Mouse (Mus musculus) layer of hippocampus, postnatal 25 days (tissue): ENCODE results near the gene Anks3. TPM values are rescaled to one million over a fixed set of nuclear protein-coding genes. Genes with fewer than 3 reads are reported as not detected.

ENCODE experiments used
- DNase-seq, 2 experiments: peaks; one replicate each; pipeline ENCODE4 v3.0.0; 2022; ENCODE audit warnings: mixed read lengths in 2 of 2, low spot score in 1 of 2; ENCODE audit errors: extremely low spot score in 1 of 2
- total RNA-seq, 2 experiments: library from RNA; stranded (reverse); gene quantifications; 2 replicates each; pipeline ENCODE4 v1.2.3; 2021

The Anks3 gene
- total RNA-seq: 10 to 100 TPM; 59.7 to 74.3 TPM

DNA sequence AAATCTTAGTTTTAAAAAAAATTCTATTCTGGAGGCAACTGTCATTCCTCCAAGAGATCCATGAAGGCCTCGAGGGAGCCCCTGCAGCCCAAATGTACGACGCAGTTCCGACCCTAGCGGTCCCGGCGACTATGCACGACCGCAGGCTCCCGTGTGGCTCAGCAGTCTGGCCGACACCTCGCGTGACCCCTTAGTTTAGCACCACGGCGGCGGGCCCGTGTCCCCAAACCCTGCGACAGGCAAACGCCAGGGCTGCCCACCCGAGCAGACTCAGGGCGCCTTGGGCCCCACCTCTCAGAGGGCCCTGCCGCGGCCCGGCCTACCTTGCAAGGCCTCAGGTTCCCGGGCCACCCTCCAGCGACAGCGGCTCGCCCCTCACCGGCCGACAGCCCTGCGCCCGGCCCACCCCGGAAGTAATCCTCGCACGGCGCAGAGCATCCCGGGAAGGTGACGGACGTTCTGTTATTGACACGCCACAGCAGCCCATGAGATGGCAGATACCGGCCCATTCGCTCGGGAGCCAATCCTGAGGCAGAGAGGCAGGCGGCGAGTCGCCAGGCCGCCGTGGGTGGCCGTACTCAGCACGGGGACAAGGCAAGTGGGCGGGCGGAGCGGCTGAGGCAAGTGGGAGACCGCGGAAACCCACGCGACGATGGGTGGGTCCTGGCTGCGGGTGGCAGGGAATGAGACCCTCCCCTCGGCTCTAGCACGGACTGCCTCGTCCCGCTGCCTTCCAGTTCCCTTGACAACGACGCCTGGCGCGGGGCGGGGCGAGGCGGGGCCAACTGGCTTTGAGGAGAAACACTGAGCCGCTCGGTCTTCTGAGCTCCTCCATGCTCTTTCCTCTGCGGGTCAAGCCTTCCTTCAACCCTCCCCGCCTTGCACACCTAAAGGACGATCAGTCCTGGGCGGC, at the start of gene Anks3:
Gene Anks3 (minus strand): TSS at position 409 of the 913 bp plus-strand sequence.
- DNase-seq: peak; percentile 88 to 96

- DNase-seq: peak; percentile 88 to 96
These were observed 49.2 kb upstream of the Anks3 start, which contains the start of gene Rogdi for GRCm38 (mm10) chr16:5013054-5013838. Gene Rogdi (minus strand): TSS chr16:5013553.

- DNase-seq: no peak
These were observed 48.3 kb upstream of the Anks3 start for GRCm38 (mm10) chr16:5012036-5013005.

DNA sequence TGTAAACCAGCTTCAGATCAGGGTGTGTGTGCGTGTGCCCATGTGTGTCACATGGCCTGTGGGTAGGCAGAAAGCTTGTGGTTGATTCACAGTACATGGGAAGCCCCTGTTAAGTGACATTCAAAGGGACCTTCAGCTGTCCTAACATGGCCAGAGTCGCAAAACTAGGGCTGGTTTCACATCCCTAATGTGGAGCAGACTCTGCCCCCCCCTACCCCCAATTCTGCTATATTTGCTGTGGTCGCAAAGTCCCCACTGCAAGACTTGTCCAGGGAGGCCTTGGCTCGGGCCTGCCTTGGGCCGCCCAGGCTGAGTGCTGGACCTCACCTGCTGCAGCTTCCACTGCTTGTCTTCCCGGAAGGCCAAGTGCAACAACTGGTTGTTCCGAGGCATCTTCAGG, 47.3 kb upstream of the Anks3 start:
- no peak for DNase-seq

GRCm38 (mm10) chr16:5010371-5010935, 46.4 kb upstream of the Anks3 start:
- DNase-seq: no peak

GRCm38 (mm10) chr16:5008076-5008475, 44.1 kb upstream of the Anks3 start:
- DNase-seq: no peak

DNA sequence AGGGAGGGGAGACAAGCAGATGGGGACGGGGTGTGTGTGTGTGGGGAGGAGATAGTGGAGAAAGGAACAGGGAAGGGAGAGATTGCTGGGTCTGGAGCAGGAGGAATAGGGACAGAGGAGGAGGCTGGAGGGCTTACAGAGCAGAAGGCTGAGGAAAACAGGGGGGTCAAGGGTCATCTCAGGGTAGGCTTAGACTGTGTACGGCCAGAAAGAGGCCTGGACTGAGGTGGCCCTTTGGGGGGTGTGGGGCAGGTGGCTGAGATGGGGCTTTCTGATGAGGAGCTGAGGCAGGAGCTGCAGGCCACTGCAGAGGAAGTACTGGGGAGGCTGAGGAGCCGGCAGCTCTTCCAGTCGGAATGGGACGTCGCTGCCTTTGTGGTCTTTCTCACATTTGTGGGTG, 43.5 kb upstream of the Anks3 start:
- DNase-seq: no peak

GRCm38 (mm10) chr16:5007067-5007466, 43.1 kb upstream of the Anks3 start, which contains the start of gene Smim22:
Gene Smim22 (plus strand): TSS chr16:5007288.
- DNase-seq: no peak

DNA sequence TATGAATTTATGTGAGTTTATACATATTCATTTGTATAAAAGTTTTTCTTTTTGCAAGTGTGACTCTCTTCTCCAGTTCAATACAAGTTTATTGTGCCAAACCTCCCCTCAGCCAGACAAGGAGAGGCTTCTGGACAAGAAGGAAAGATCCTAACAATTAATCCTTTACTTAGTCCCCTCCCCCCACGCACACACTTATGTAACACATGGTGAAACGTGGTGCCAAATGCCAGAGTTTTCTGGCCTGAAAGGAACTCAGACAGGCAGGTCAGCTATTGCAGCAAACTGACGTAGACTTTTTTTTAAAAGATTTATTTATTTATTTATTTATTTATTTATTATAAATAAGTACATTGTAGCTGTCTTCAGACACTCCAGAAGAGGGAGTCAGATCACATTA, 36.6 kb upstream of the Anks3 start:
- DNase-seq: no peak

- DNase-seq: no peak
These were observed 35.0 kb upstream of the Anks3 start for GRCm38 (mm10) chr16:4998984-4999383.

DNA sequence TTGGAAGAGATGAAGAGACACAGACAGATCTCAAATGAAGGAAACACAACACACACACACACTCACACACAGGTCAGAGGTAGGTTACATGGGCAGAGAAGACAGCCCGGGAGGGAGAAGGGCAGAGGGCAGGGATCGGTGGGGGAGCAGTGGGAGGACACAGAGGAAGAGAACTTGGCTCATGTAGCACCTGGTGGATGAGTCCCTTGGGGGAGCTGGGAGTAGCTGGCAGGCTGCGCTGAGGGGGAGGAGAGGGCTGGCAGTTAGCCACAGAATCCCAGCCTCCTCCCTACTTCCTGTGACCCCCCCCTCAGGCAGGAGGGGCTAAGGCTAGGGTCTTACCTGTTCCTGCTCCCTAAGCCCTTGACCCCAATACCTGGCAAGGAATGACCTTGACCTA, 33.5 kb upstream of the Anks3 start, which contains the start of gene Sept12:
Gene Sept12 (minus strand): TSS at position 300 of the 400 bp plus-strand sequence.
- DNase-seq: no peak

DNA sequence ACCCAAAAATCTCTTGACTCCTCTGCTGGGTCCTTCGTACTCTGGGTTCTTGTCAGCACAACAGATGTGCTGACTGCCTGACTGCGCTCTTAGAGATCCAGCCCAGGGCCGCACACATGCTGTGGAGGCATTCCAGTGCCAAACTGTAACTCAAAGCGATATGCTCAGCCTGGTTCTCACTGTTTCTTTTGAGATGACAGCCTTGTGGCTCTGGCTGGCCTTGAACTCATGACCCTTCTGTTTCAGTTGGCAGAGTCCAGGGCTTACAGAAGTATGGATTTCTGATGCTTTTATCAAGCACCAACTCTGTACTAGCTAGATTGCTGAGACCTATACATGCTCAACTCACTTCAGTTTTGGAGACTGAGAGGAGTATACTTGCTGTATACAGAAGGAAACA, 29.3 kb upstream of the Anks3 start:
- DNase-seq: no peak

DNA sequence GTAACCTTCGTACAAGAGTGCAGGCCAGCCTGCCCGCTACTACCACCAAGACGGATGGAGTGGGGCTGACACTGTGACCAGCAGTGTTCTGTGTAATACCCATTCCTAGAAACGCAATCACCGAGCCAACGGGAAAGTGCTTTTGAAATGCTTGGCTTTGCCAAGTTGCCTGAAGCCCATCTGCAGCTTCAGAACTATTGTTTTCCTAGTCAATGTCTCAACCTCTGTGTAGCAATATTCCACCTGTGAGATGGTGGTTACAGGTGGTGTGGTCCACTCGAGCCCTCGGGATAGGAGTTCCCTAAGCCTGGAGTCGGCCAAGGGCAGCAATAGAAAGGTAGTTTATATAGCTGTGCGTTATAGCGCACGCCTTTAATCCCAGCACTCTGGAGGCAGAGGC, 20.7 kb upstream of the Anks3 start:
- DNase-seq: no peak

GRCm38 (mm10) chr16:4979755-4980380, 15.9 kb upstream of the Anks3 start:
- DNase-seq: no peak

- DNase-seq: no peak
These were observed 14.5 kb upstream of the Anks3 start for GRCm38 (mm10) chr16:4978275-4979051.

GRCm38 (mm10) chr16:4976180-4976579, 12.2 kb upstream of the Anks3 start:
- no peak for DNase-seq

GRCm38 (mm10) chr16:4974521-4974920, 10.5 kb upstream of the Anks3 start:
- no peak for DNase-seq

DNA sequence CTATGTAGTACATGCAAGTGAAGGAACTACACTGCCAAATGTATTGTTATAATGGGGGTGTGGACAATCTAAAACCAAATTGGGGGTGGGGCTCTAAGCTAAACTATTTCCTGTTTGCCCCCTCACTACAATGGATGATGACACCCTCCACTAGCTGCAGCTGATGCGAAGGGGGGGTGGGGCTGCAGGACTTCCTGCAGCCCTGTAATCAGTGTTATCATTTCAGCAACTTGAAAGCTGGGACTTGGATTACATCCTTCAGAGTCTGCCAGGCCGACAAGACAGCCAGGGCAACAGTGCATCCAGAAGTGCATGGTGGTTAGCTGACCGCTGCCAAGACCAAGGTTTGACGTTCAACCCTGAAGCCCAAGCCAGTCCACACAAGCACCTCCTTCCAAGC, 7.6 kb upstream of the Anks3 start:
- DNase-seq: no peak
